Mouse (Mus musculus) embryonic facial prominence, embryonic 14.5 days (tissue): ENCODE measurements around the gene Gm20661. TPM values are rescaled to one million over a fixed set of nuclear protein-coding genes. Genes with fewer than 3 reads are reported as not detected.

Experiments
- ATAC-seq: fragments of 200-750 bp; cut with Nextera tagmentation; 2 replicates; pipeline ENCODE4 v1.8.0; 2017; ENCODE audit warnings: low read depth, moderate number of reproducible peaks, moderate TSS enrichment
- DNase-seq: peaks from one replicate; pipeline ENCODE4 v3.0.0-alpha.2; 2015; ENCODE audit warnings: low spot score
- H3K27ac ChIP-seq: fragments of 300-500 bp; sonication (generic); replicated peaks from 2 replicates; pipeline ENCODE4 v1.5.1; 2014; ENCODE audit warnings: low read depth, mild to moderate bottlenecking, low read length, moderate library complexity
- H3K27me3 ChIP-seq: fragments of 300-500 bp; sonication (generic); replicated peaks from 2 replicates; pipeline ENCODE4 v1.6.1; 2014; ENCODE audit warnings: low read length; ENCODE audit not compliant: control insufficient read depth, insufficient read depth
- H3K36me3 ChIP-seq: fragments of 300-500 bp; sonication (generic); 2 replicates; pipeline ENCODE4 v1.6.1; 2014; ENCODE audit warnings: low read length, mixed read lengths; ENCODE audit not compliant: control insufficient read depth, insufficient read depth
- H3K4me1 ChIP-seq: fragments of 300-500 bp; sonication (generic); 2 replicates; pipeline ENCODE4 v1.6.1; 2014; ENCODE audit warnings: antibody characterized with exemption, low read length; ENCODE audit not compliant: control insufficient read depth, insufficient read depth
- H3K4me2 ChIP-seq: fragments of 300-500 bp; sonication (generic); 2 replicates; pipeline ENCODE4 v1.6.1; 2014; ENCODE audit warnings: low read depth, mild to moderate bottlenecking, low read length, moderate library complexity, mixed read lengths
- H3K4me3 ChIP-seq: fragments of 300-500 bp; sonication (generic); 2 replicates; pipeline ENCODE4 v1.5.1; 2014; ENCODE audit warnings: low read depth, mild to moderate bottlenecking, low read length
- H3K9ac ChIP-seq: fragments of 300-500 bp; sonication (generic); 2 replicates; pipeline ENCODE4 v1.6.1; 2014; ENCODE audit warnings: low read depth, mild to moderate bottlenecking, low read length, moderate library complexity, mixed read lengths
- H3K9me3 ChIP-seq: fragments of 300-500 bp; sonication (generic); 2 replicates; pipeline ENCODE4 v1.6.1; 2016; ENCODE audit warnings: low read length; ENCODE audit not compliant: control insufficient read depth
- WGBS: fragments of 180-500 bp; shearing (Covaris S2); extraction: QIAGEN DNeasy Blood & Tissue Kit; methylation state at CpG from one replicate; pipeline ENCODE4 v1.1.7; 2014; 5-methylcytosine and 5-hydroxymethylcytosine counted together
- polyA plus RNA-seq: library from polyadenylated mRNA; unstranded; fragments of >200 nt; fragmentation: Nextera tagmentation; extraction: Ambion mirVana; gene quantifications from 2 replicates; pipeline ENCODE4 v1.2.1, GENCODE M21; 2014

The Gm20661 gene
- polyA plus RNA-seq, 1 experiment from 2014 or later: 5.9 TPM

DNA sequence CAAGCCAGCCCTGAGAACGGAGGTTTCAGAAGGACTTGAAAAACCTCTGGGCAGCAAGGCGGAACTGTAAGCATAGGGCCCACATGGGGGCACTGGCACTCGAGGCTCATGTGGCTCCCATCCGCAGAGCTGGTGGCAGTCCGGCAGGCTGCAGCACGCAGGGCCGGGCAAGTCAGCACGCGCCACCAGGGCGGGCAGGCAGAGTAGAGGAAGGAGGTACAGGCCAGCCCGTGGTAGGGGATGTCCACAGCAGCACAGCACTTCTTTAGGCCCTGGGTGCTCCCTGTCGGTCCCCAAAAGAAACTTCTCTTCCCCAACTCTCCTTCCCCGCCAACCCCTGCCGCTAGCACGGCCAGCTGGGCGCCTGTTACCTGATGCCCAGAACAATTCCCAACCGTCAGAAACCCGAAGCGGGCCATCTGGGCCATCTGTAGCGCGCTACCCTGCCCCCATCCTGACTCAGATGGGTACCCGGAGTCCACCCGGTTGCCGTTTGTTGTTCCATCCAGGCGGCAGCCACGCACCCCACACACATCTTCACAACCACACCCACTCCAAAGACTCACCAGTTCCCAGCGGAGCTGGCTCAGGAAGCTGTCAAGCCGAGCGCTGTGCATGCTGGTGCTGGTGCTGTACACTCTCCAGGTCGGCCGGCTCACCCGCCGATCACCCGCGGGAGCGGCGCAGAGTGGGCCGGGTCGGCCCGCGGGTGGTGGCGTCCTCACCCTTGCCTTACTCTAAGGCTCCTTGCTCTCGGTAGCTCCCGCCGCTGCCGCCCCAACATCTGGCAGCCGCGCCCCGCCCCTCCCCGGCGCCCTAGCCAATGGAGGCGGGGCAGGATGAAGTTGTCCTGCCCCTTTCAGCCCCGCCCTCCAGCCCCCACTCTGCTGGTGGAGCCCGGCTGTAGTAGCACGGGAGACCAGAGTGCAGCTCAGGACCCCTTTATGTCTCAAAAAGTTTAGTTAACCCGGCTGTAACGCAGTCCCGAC lies 2.6 kb downstream of the Gm20661 start, which contains the start of gene Inka1:
TSS of gene Inka1 (minus strand) at position 749 of the 989 bp plus-strand sequence.
- H3K4me2 ChIP-seq: peak within 1 kb of the TSS; percentile 74
- H3K36me3 ChIP-seq: peaks cover 9% of the 10 kb centered on the region; the same call in 1 of the 2 replicates
- H3K4me1 ChIP-seq: peaks cover 35% of the 10 kb centered on the region
- no peaks in the 10 kb centered on the region for H3K27me3 ChIP-seq
- H3K9ac ChIP-seq: peak within 1 kb of the TSS; percentile 83
- ATAC-seq (peak; percentile 67), DNase-seq (peak; percentile 95)
- under 1% methylated on average over 43 of the region's 58 CpGs for whole genome bisulfite sequencing
- H3K27ac ChIP-seq: peak within 1 kb of the TSS; percentile 98
- H3K4me3 ChIP-seq: peak within 1 kb of the TSS; percentile 77
- no peaks in the 10 kb centered on the region for H3K9me3 ChIP-seq

DNA sequence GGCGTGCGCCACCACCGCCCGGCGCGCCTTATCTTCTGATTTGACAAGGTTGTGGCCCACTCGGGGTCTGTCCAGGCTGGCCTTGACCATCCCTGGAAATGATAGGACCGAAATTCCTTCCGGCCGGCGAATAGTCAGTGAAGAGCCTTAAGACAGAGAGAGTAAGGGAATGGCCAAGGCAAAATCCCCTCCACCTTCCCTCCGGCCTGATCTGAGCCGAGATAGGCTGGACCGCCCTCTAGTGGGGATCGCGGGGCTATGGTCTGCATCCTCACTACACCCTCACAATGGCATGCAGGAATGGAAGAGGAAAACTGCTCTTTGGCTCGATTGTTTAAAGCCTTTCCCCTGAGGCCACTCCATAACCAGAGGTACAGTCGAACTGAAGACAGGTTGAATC lies 3.5 kb downstream of the Gm20661 start:
- peak; percentile 91 for DNase-seq
- Histone ChIP-seq H3K4me1 (peaks cover 25% of the 10 kb centered on the region), H3K4me3 (peak overlapping the region; percentile 77), H3K27me3 (no peaks in the 10 kb centered on the region), H3K9me3 (no peaks in the 10 kb centered on the region), H3K36me3 (peaks cover 9% of the 10 kb centered on the region; the same call in 1 of the 2 replicates), H3K4me2 (peak overlapping the region; percentile 74), H3K9ac (peak overlapping the region; percentile 83), H3K27ac (peak overlapping the region; percentile 98)
- WGBS: 6% methylated on average over 18 of the region's 18 CpGs
- peak; percentile 39; the same call in 1 of the 2 replicates for ATAC-seq

DNA sequence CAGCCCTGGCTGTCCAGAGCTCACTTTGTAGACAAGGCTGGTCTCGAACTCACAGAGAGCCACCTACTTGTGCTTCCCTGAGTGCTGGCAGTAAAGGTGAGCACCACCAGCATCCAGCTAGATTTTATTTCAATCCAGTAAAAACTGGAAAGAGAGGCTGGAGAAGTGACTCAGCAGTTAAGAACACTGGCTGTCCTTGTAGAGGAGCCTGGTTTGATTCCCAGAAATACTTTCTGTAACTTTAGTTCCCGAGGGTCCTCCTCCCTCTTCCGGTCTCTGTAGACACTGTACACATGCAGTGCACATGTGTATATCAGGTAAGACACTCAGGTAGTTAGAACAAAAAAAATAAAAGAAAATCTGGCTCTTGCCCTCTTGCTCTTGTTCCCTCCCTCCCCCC lies 5.1 kb downstream of the Gm20661 start:
- Histone ChIP-seq H3K27me3 (no peaks in the 10 kb centered on the region), H3K4me3 (no peak overlapping the region), H3K4me2 (no peak overlapping the region), H3K36me3 (peaks cover 9% of the 10 kb centered on the region; the same call in 1 of the 2 replicates), H3K4me1 (peaks cover 16% of the 10 kb centered on the region), H3K9ac (no peak overlapping the region), H3K27ac (peak overlapping the region; percentile 58), H3K9me3 (no peaks in the 10 kb centered on the region)
- whole genome bisulfite sequencing: 34% methylated on average over 3 of the region's 3 CpGs
- DNase-seq (peak; percentile 55), ATAC-seq (no peak)

DNA sequence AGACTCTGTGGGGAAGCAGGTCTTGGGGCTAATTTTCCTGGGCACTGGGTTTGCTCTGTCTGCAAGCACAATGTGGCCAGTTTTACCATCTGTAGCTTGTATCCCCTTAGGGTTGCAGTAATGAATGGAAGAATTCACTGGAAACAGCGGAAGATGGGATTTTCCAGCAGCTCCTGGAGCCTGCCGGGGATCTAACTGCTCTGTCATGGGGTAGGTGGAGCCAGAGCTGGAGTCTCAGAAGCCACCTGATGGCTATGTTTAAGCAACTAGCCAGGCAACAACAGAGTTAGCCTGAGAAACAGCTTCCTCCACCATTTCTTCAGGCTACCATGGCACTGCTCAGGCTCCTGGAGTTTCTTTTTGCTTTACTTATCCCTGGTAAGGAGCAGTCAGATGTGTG lies 9.3 kb downstream of the Gm20661 start, which contains the start of gene Cdhr4:
TSS of gene Cdhr4 (plus strand) at position 301 of the 400 bp plus-strand sequence.
- Histone ChIP-seq H3K4me2 (no peak within 1 kb of the TSS), H3K9ac (no peak within 1 kb of the TSS), H3K27me3 (no peaks in the 10 kb centered on the region), H3K27ac (no peak within 1 kb of the TSS), H3K4me1 (no peaks in the 10 kb centered on the region), H3K36me3 (no peaks in the 10 kb centered on the region), H3K4me3 (no peak within 1 kb of the TSS), H3K9me3 (no peaks in the 10 kb centered on the region)
- 33% methylated on average over 2 of the region's 2 CpGs for WGBS
- no peak for ATAC-seq
- peak; percentile 30 for DNase-seq

DNA sequence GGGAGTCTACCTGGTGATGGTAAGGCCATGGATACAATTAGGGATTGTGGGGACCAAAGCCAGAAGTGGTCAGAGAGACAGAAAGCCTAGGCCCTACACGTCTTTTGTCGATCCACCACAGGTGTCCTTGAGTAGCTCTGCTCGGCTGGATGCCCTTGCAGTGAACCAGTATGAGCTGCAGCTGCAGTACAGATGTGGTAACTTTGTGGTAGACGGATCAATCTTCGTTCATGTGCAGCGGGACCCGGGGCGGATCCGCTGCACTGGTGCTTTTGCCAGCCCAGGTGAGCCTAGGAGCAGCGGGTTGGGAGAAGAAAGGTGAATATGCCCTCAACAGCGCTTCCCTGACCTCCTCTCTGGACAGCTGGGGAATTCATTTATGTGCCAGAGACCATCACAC lies 10.2 kb downstream of the Gm20661 start:
- no peaks in the 10 kb centered on the region for H3K36me3 ChIP-seq
- H3K4me2 ChIP-seq: no peak overlapping the region
- no peaks in the 10 kb centered on the region for H3K9me3 ChIP-seq
- H3K4me1 ChIP-seq: no peaks in the 10 kb centered on the region
- no peak overlapping the region for H3K27ac ChIP-seq
- ATAC-seq (no peak), DNase-seq (no peak)
- no peak overlapping the region for H3K4me3 ChIP-seq
- no peak overlapping the region for H3K9ac ChIP-seq
- 64% methylated on average over 11 of the region's 11 CpGs for WGBS
- H3K27me3 ChIP-seq: no peaks in the 10 kb centered on the region

DNA sequence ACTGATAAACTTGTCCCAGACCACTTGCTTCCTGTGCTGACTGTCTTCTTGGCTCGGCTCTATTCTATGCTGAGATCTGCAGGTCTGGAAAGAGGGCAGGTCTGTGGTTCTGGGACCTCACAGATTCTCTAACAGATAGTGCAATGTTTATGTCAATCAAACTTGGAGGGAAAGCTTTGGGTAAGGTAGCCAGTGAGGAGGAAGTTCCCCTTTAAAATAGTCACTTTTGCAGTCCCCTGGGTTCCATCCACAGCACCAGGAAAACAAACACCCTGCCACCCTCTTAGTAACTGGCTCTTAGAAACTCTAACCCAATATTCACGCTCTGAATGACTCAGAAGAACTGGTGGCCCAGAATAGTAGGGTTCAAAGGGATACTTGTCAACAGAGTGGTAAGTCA lies 11.6 kb downstream of the Gm20661 start:
- no peak overlapping the region for H3K4me2 ChIP-seq
- H3K4me1 ChIP-seq: no peaks in the 10 kb centered on the region
- H3K27ac ChIP-seq: no peak overlapping the region
- DNase-seq: no peak
- H3K9me3 ChIP-seq: no peaks in the 10 kb centered on the region
- H3K9ac ChIP-seq: no peak overlapping the region
- no peak for ATAC-seq
- WGBS: 59% methylated on average over 2 of the region's 2 CpGs
- no peaks in the 10 kb centered on the region for H3K36me3 ChIP-seq
- H3K4me3 ChIP-seq: no peak overlapping the region
- no peaks in the 10 kb centered on the region for H3K27me3 ChIP-seq

DNA sequence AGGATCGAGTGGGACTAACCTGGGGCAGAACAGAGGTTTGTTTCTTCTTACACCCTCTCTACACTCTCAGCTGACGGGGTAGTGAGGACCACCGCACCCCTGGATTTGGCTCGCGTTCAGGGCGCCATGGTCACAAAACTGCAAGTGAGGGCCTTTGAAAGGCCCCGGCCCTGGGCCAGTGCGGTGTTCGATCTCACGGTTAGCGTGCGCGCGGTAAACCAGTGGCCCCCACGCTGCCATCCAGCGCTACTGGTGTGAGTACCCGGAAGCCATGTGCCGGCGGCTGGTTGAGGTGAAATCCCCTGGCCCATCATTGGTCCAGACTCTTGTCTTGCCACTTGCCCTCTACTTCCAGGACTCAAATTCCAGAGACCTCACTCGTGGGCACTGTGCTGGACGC lies 12.7 kb downstream of the Gm20661 start:
- H3K9ac ChIP-seq: no peak overlapping the region
- no peak overlapping the region for H3K27ac ChIP-seq
- H3K4me2 ChIP-seq: no peak overlapping the region
- H3K4me3 ChIP-seq: no peak overlapping the region
- no peaks in the 10 kb centered on the region for H3K27me3 ChIP-seq
- H3K4me1 ChIP-seq: no peaks in the 10 kb centered on the region
- DNase-seq: no peak
- no peaks in the 10 kb centered on the region for H3K9me3 ChIP-seq
- H3K36me3 ChIP-seq: no peaks in the 10 kb centered on the region
- ATAC-seq: no peak
- WGBS: 94% methylated on average over 21 of the region's 21 CpGs

DNA sequence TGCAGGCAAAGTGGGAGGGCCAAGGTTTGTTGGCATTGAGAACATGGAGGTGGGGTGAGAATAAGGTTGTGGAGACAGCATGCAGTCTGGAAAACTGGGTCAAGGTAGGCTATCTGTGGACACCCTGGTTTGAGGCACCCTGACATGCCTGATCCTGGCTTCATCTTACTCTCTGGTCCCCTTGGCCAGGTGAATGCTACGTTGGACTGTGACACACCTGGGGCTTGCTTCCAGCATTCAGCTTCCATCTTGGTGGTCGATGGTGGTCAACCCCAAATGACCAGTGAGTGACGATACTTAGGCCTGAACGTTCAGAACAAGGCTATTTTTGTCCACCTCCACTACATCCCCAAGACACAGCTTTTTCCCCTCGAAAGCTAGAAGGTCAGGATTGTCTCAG lies 13.2 kb downstream of the Gm20661 start, which contains the start of gene Gm20662:
TSS of gene Gm20662 (plus strand) at position 301 of the 400 bp plus-strand sequence.
- Histone ChIP-seq H3K27ac (no peak within 1 kb of the TSS), H3K27me3 (no peaks in the 10 kb centered on the region), H3K9me3 (no peaks in the 10 kb centered on the region), H3K9ac (no peak within 1 kb of the TSS), H3K36me3 (no peaks in the 10 kb centered on the region), H3K4me2 (no peak within 1 kb of the TSS), H3K4me3 (no peak within 1 kb of the TSS), H3K4me1 (no peaks in the 10 kb centered on the region)
- DNase-seq (no peak), ATAC-seq (no peak)
- WGBS: 95% methylated on average over 5 of the region's 5 CpGs
